Mouse (Mus musculus) lung, embryonic 16.5 days (tissue): ENCODE measurements around the gene Pacs2. TPM values are rescaled to one million over a fixed set of nuclear protein-coding genes. Genes with fewer than 3 reads are reported as not detected.

Source experiments
- ATAC-seq: fragments of 200-750 bp; cut with Nextera tagmentation; 2 replicates; pipeline ENCODE4 v1.8.0; 2017; ENCODE audit warnings: low read depth, mild to moderate bottlenecking, moderate library complexity
- H3K27ac ChIP-seq: fragments of 300-500 bp; sonication (generic); 2 replicates; pipeline ENCODE4 v1.5.1; 2014; ENCODE audit warnings: mild to moderate bottlenecking, control low read depth, low read length
- H3K27me3 ChIP-seq: fragments of 300-500 bp; sonication (generic); 2 replicates; pipeline ENCODE4 v1.6.1; 2014; ENCODE audit warnings: low read depth, low read length, mixed read lengths; ENCODE audit not compliant: control insufficient read depth, insufficient read depth
- H3K36me3 ChIP-seq: fragments of 300-500 bp; sonication (generic); 2 replicates; pipeline ENCODE4 v1.6.1; 2014; ENCODE audit warnings: low read length; ENCODE audit not compliant: control insufficient read depth, insufficient read depth
- H3K4me1 ChIP-seq: fragments of 300-500 bp; sonication (generic); replicated peaks from 2 replicates; pipeline ENCODE4 v1.6.1; 2014; ENCODE audit warnings: low read length, mixed read lengths; ENCODE audit not compliant: control insufficient read depth, insufficient read depth
- H3K4me2 ChIP-seq: fragments of 300-500 bp; sonication (generic); 2 replicates; pipeline ENCODE4 v1.6.1; 2014; ENCODE audit warnings: low read depth, low read length, control low read depth
- H3K4me3 ChIP-seq: fragments of 300-500 bp; sonication (generic); 2 replicates; pipeline ENCODE4 v1.5.1; 2014; ENCODE audit warnings: mild to moderate bottlenecking, low read length, control low read depth
- H3K9ac ChIP-seq: fragments of 300-500 bp; sonication (generic); 2 replicates; pipeline ENCODE4 v1.6.1; 2014; ENCODE audit warnings: low read length, control low read depth
- H3K9me3 ChIP-seq: fragments of 300-500 bp; sonication (generic); 2 replicates; pipeline ENCODE4 v1.6.1; 2016; ENCODE audit warnings: low read length; ENCODE audit not compliant: control insufficient read depth
- WGBS: fragments of 180-500 bp; shearing (Covaris S2); extraction: QIAGEN DNeasy Blood & Tissue Kit; methylation state at CpG from one replicate; pipeline ENCODE4 v1.1.7; 2014; 5-methylcytosine and 5-hydroxymethylcytosine counted together
- polyA plus RNA-seq: library from polyadenylated mRNA; unstranded; fragments of >200 nt; fragmentation: Nextera tagmentation; extraction: Ambion mirVana; gene quantifications from 2 replicates; pipeline ENCODE4 v1.2.1, GENCODE M21; 2015

The Pacs2 gene
- polyA plus RNA-seq, 1 experiment from 2014 or later = 12.2 TPM

GRCm38 (mm10) chr12:113004993-113005392 lies 9.3 kb upstream of the Pacs2 start:
- no peak overlapping the region for H3K4me2 ChIP-seq
- ATAC-seq = no peak
- H3K9me3 ChIP-seq = no peaks in the 10 kb centered on the region
- no peaks in the 10 kb centered on the region for H3K27me3 ChIP-seq
- no peak overlapping the region for H3K9ac ChIP-seq
- no peak overlapping the region for H3K27ac ChIP-seq
- 29% methylated on average over 4 of the region's 4 CpGs for WGBS
- H3K4me3 ChIP-seq = no peak overlapping the region
- H3K36me3 ChIP-seq = no peaks in the 10 kb centered on the region
- peaks cover 5% of the 10 kb centered on the region for H3K4me1 ChIP-seq

- no peak overlapping the region; the same call in 1 of the 2 replicates for H3K27ac ChIP-seq
- H3K9ac ChIP-seq = no peak overlapping the region
- no peak for ATAC-seq
- no peaks in the 10 kb centered on the region for H3K9me3 ChIP-seq
- no peaks in the 10 kb centered on the region for H3K36me3 ChIP-seq
- WGBS = 71% methylated on average over 6 of the region's 6 CpGs
- H3K4me1 ChIP-seq = peaks cover 26% of the 10 kb centered on the region
- no peak overlapping the region for H3K4me2 ChIP-seq
- H3K4me3 ChIP-seq = no peak overlapping the region
- H3K27me3 ChIP-seq = no peaks in the 10 kb centered on the region
Measured at GRCm38 (mm10) chr12:113011702-113012360, 2.5 kb upstream of the Pacs2 start.

- WGBS = 89% methylated on average over 5 of the region's 5 CpGs
- Histone ChIP-seq H3K27me3 (no peaks in the 10 kb centered on the region), H3K9ac (no peak overlapping the region), H3K4me2 (no peak overlapping the region), H3K27ac (peak overlapping the region; percentile 93), H3K4me1 (peaks cover 26% of the 10 kb centered on the region), H3K4me3 (no peak overlapping the region), H3K9me3 (no peaks in the 10 kb centered on the region), H3K36me3 (no peaks in the 10 kb centered on the region)
- no peak for ATAC-seq
Measured at GRCm38 (mm10) chr12:113012443-113012842, 1.9 kb upstream of the Pacs2 start.

- 63% methylated on average over 3 of the region's 3 CpGs for WGBS
- Histone ChIP-seq H3K27me3 (no peaks in the 10 kb centered on the region), H3K9ac (peak overlapping the region; percentile 83), H3K4me1 (peaks cover 26% of the 10 kb centered on the region), H3K36me3 (no peaks in the 10 kb centered on the region), H3K4me2 (peak overlapping the region; percentile 66), H3K4me3 (no peak overlapping the region), H3K9me3 (no peaks in the 10 kb centered on the region), H3K27ac (peak overlapping the region; percentile 93)
- no peak for ATAC-seq
Measured at GRCm38 (mm10) chr12:113013021-113013491, 1.3 kb upstream of the Pacs2 start.

GRCm38 (mm10) chr12:113014561-113015556 lies 551 bp downstream of the Pacs2 start:
- peak overlapping the region; percentile 89 for H3K4me3 ChIP-seq
- peak overlapping the region; percentile 90 for H3K4me2 ChIP-seq
- H3K4me1 ChIP-seq = peaks cover 26% of the 10 kb centered on the region
- H3K36me3 ChIP-seq = no peaks in the 10 kb centered on the region
- no peaks in the 10 kb centered on the region for H3K9me3 ChIP-seq
- no peaks in the 10 kb centered on the region for H3K27me3 ChIP-seq
- H3K9ac ChIP-seq = peak overlapping the region; percentile 91
- ATAC-seq = peak; percentile 43
- WGBS = under 1% methylated on average over 55 of the region's 64 CpGs
- H3K27ac ChIP-seq = peak overlapping the region; percentile 75

GRCm38 (mm10) chr12:113015956-113016355 lies 1.6 kb downstream of the Pacs2 start:
- Histone ChIP-seq H3K27me3 (no peaks in the 10 kb centered on the region), H3K4me1 (peaks cover 26% of the 10 kb centered on the region), H3K4me3 (no peak overlapping the region), H3K27ac (no peak overlapping the region), H3K9me3 (no peaks in the 10 kb centered on the region), H3K4me2 (peak overlapping the region; percentile 90), H3K9ac (peak overlapping the region; percentile 91), H3K36me3 (0 out of 2 replicates have a peak, but pooled peaks cover 1% of the 10 kb centered on the region)
- ATAC-seq = no peak
- WGBS = 68% methylated on average over 4 of the region's 4 CpGs

GRCm38 (mm10) chr12:113016976-113017375 lies 2.7 kb downstream of the Pacs2 start:
- no peak for ATAC-seq
- WGBS = 60% methylated on average over 8 of the region's 8 CpGs
- Histone ChIP-seq H3K4me1 (peaks cover 26% of the 10 kb centered on the region), H3K9ac (no peak overlapping the region), H3K27me3 (no peaks in the 10 kb centered on the region), H3K36me3 (0 out of 2 replicates have a peak, but pooled peaks cover 2% of the 10 kb centered on the region), H3K4me2 (no peak overlapping the region), H3K4me3 (no peak overlapping the region), H3K27ac (no peak overlapping the region), H3K9me3 (no peaks in the 10 kb centered on the region)

GRCm38 (mm10) chr12:113017429-113017984 lies 3.2 kb downstream of the Pacs2 start:
- no peak overlapping the region for H3K27ac ChIP-seq
- H3K9ac ChIP-seq = no peak overlapping the region
- 67% methylated on average over 9 of the region's 9 CpGs for WGBS
- 0 out of 2 replicates have a peak, but pooled peaks cover 2% of the 10 kb centered on the region for H3K36me3 ChIP-seq
- H3K4me2 ChIP-seq = no peak overlapping the region
- no peak for ATAC-seq
- no peaks in the 10 kb centered on the region for H3K9me3 ChIP-seq
- H3K4me1 ChIP-seq = peaks cover 23% of the 10 kb centered on the region
- no peaks in the 10 kb centered on the region for H3K27me3 ChIP-seq
- no peak overlapping the region for H3K4me3 ChIP-seq

GRCm38 (mm10) chr12:113018763-113019162 lies 4.5 kb downstream of the Pacs2 start:
- H3K9ac ChIP-seq = no peak overlapping the region
- H3K4me3 ChIP-seq = no peak overlapping the region
- no peak for ATAC-seq
- 0 out of 2 replicates have a peak, but pooled peaks cover 2% of the 10 kb centered on the region for H3K36me3 ChIP-seq
- H3K4me1 ChIP-seq = peaks cover 10% of the 10 kb centered on the region
- no peaks in the 10 kb centered on the region for H3K9me3 ChIP-seq
- no peak overlapping the region for H3K27ac ChIP-seq
- WGBS = 86% methylated on average over 4 of the region's 4 CpGs
- H3K27me3 ChIP-seq = no peaks in the 10 kb centered on the region
- no peak overlapping the region for H3K4me2 ChIP-seq
